Mouse (Mus musculus) lung, adult 10 weeks (tissue): Measurements from ENCODE around the gene Frmpd2. TPM values are rescaled to one million over a fixed set of nuclear protein-coding genes. Genes with fewer than 3 reads are reported as not detected.

Experiments used
- polyA plus RNA-seq: library from polyadenylated mRNA; stranded (reverse); fragments of 350-450 nt; fragmentation: Illumina TruSeq; extraction: RNeasy Lipid Tissue Mini Kit (QIAGEN cat#74804); gene quantifications from one replicate; pipeline ENCODE4 v1.2.3, GENCODE M21; 2014; ENCODE audit warnings: low read depth, low replicate concordance; ENCODE audit not compliant: insufficient read depth

Frmpd2 gene
- 2.0 TPM for polyA plus RNA-seq

GRCm38 (mm10) chr14:33471331-33471730 is at the start of gene Frmpd2:
Gene Frmpd2 (plus strand): TSS chr14:33471696.

GRCm38 (mm10) chr14:33447027-33447569 is 24.4 kb upstream of the Frmpd2 start, which contains the start of gene Mapk8:
Gene Mapk8 (minus strand): TSS chr14:33447158.

GRCm38 (mm10) chr14:33588951-33589350 is 117.5 kb downstream of the Frmpd2 start, which contains the start of gene Ptpn20:
Gene Ptpn20 (plus strand): TSS chr14:33589207.

Other genes starting within 250 kb of the Frmpd2 start
- 7.2 TPM for gene Mapk8, start 24.5 kb upstream of the Frmpd2 start, polyA plus RNA-seq
- gene Ptpn20, start 117.5 kb downstream of the Frmpd2 start, polyA plus RNA-seq = 0.11 TPM